Mouse (Mus musculus): ENCODE results near the gene Ear1.
"Not testable (repeated sequence)": the region's sequence is repeated elsewhere in the genome, so short reads cannot be mapped to it uniquely, and the experiment has no call there.

GRCm38 (mm10) chr14:43875417-43875816 lies at the start of gene Ear1:
- TF ChIP-seq CTCF (IDR thresholded peaks at IDR 0.05; ENCODE audit: control insufficient read depth, insufficient read depth, insufficient read length); USF1 (IDR thresholded peaks at IDR 0.05; ENCODE audit: low read depth); MAX (IDR thresholded peaks at IDR 0.05); CEBPB (IDR thresholded peaks at IDR 0.05; ENCODE audit: low read depth); FOSL1 (IDR thresholded peaks at IDR 0.05; ENCODE audit: insufficient read depth, low read length, poor library complexity, severe bottlenecking); MYOG (IDR thresholded peaks at IDR 0.05; ENCODE audit: control insufficient read depth, extremely low read depth, insufficient read length): not testable (repeated sequence)
